Mouse (Mus musculus) macrophage (primary cell): ENCODE results near the gene Rad51b. TPM values are rescaled to one million over a fixed set of nuclear protein-coding genes. Genes with fewer than 3 reads are reported as not detected.

Experiments
- H3K27ac ChIP-seq: fragments of 350-480 bp; formaldehyde crosslinking; 2 replicates; pipeline ENCODE4 v1.9.0; 2021
- H3K36me3 ChIP-seq: fragments of 350-480 bp; formaldehyde crosslinking; 2 replicates; pipeline ENCODE4 v1.9.0; 2021; ENCODE audit errors: inconsistent target
- H3K4me3 ChIP-seq: fragments of 350-480 bp; formaldehyde crosslinking; 2 replicates; pipeline ENCODE4 v1.9.0; 2021; ENCODE audit errors: inconsistent target
- H3K79me2 ChIP-seq: fragments of 350-480 bp; formaldehyde crosslinking; 2 replicates; pipeline ENCODE4 v1.9.0; 2021; ENCODE audit errors: inconsistent target
- WGBS: methylation state at CpG from one replicate; pipeline ENCODE4 v1.1.7; 2026; ENCODE audit warnings: inconsistent platforms; ENCODE audit not compliant: missing documents; 5-methylcytosine and 5-hydroxymethylcytosine counted together
- polyA plus RNA-seq: library from polyadenylated mRNA; stranded (reverse); fragments of 250-400 nt; gene quantifications from 3 replicates; pipeline ENCODE4 v1.2.4, GENCODE M21; 2018; ENCODE audit warnings: inconsistent platforms

Gene Rad51b
- polyA plus RNA-seq, 1 experiment from 2014 or later, result 1.3 TPM

- Histone ChIP-seq H3K4me3 (no peak overlapping the region), H3K79me2 (no peaks in the 10 kb centered on the region), H3K36me3 (no peaks in the 10 kb centered on the region), H3K27ac (no peak overlapping the region)
- 94% methylated on average over 6 of the region's 6 CpGs for WGBS
Measured at GRCm38 (mm10) chr12:79766116-79766515, 469.0 kb downstream of the Rad51b start.

GRCm38 (mm10) chr12:79768741-79769322 lies 471.8 kb downstream of the Rad51b start:
- Histone ChIP-seq H3K4me3 (no peak overlapping the region), H3K27ac (no peak overlapping the region), H3K79me2 (no peaks in the 10 kb centered on the region), H3K36me3 (no peaks in the 10 kb centered on the region)
- 96% methylated on average over 7 of the region's 7 CpGs for WGBS

- Histone ChIP-seq H3K79me2 (no peaks in the 10 kb centered on the region), H3K27ac (no peak overlapping the region), H3K36me3 (no peaks in the 10 kb centered on the region), H3K4me3 (no peak overlapping the region)
- WGBS, result 93% methylated on average over 9 of the region's 9 CpGs
Measured at GRCm38 (mm10) chr12:79769763-79770162, 472.7 kb downstream of the Rad51b start.

GRCm38 (mm10) chr12:79771194-79771593 lies 474.1 kb downstream of the Rad51b start:
- 98% methylated on average over 4 of the region's 4 CpGs for WGBS
- no peaks in the 10 kb centered on the region for H3K79me2 ChIP-seq

GRCm38 (mm10) chr12:79771741-79772140 lies 474.7 kb downstream of the Rad51b start:
- no peak overlapping the region for H3K27ac ChIP-seq
- no peak overlapping the region for H3K4me3 ChIP-seq
- no peaks in the 10 kb centered on the region for H3K79me2 ChIP-seq
- 86% methylated on average over 3 of the region's 3 CpGs for WGBS
- no peaks in the 10 kb centered on the region for H3K36me3 ChIP-seq

More at GRCm38 (mm10) chr12:79771194-79771593, 474.1 kb downstream of the Rad51b start:
- Histone ChIP-seq H3K27ac (no peak overlapping the region), H3K4me3 (no peak overlapping the region), H3K36me3 (no peaks in the 10 kb centered on the region)

- H3K27ac ChIP-seq, result no peak overlapping the region
- no peaks in the 10 kb centered on the region for H3K36me3 ChIP-seq
- 98% methylated on average over 4 of the region's 4 CpGs for WGBS
- H3K79me2 ChIP-seq, result no peaks in the 10 kb centered on the region
- H3K4me3 ChIP-seq, result no peak overlapping the region
Measured at GRCm38 (mm10) chr12:79773246-79773645, 476.2 kb downstream of the Rad51b start.

GRCm38 (mm10) chr12:79774571-79774970 lies 477.5 kb downstream of the Rad51b start:
- no peaks in the 10 kb centered on the region for H3K36me3 ChIP-seq
- H3K27ac ChIP-seq, result no peak overlapping the region
- no peak overlapping the region for H3K4me3 ChIP-seq
- no peaks in the 10 kb centered on the region for H3K79me2 ChIP-seq
- WGBS, result 93% methylated on average over 4 of the region's 4 CpGs

- H3K79me2 ChIP-seq, result no peaks in the 10 kb centered on the region
- 100% methylated on average over 5 of the region's 5 CpGs for WGBS
- H3K36me3 ChIP-seq, result no peaks in the 10 kb centered on the region
- H3K27ac ChIP-seq, result no peak overlapping the region
- H3K4me3 ChIP-seq, result no peak overlapping the region
Measured at GRCm38 (mm10) chr12:79776828-79777227, 479.7 kb downstream of the Rad51b start.

- Histone ChIP-seq H3K79me2 (no peaks in the 10 kb centered on the region), H3K36me3 (no peaks in the 10 kb centered on the region), H3K4me3 (no peak overlapping the region), H3K27ac (no peak overlapping the region)
- WGBS, result 89% methylated on average over 2 of the region's 2 CpGs
Measured at GRCm38 (mm10) chr12:79780745-79781144, 483.7 kb downstream of the Rad51b start.

GRCm38 (mm10) chr12:79781788-79782187 lies 484.7 kb downstream of the Rad51b start:
- 79% methylated on average over 3 of the region's 5 CpGs for WGBS
- H3K4me3 ChIP-seq, result no peak overlapping the region
- H3K79me2 ChIP-seq, result no peaks in the 10 kb centered on the region
- no peaks in the 10 kb centered on the region for H3K36me3 ChIP-seq
- H3K27ac ChIP-seq, result no peak overlapping the region

- H3K36me3 ChIP-seq, result no peaks in the 10 kb centered on the region
- no peaks in the 10 kb centered on the region for H3K79me2 ChIP-seq
- no peak overlapping the region for H3K4me3 ChIP-seq
- no peak overlapping the region for H3K27ac ChIP-seq
- 93% methylated on average over 6 of the region's 6 CpGs for WGBS
Measured at GRCm38 (mm10) chr12:79782444-79783117, 485.5 kb downstream of the Rad51b start.

GRCm38 (mm10) chr12:79784159-79784558 lies 487.1 kb downstream of the Rad51b start:
- no peaks in the 10 kb centered on the region for H3K79me2 ChIP-seq
- 94% methylated on average over 7 of the region's 7 CpGs for WGBS

GRCm38 (mm10) chr12:79785691-79786090 lies 488.6 kb downstream of the Rad51b start:
- H3K27ac ChIP-seq, result no peak overlapping the region
- H3K36me3 ChIP-seq, result no peaks in the 10 kb centered on the region
- WGBS, result 98% methylated on average over 3 of the region's 3 CpGs
- no peak overlapping the region for H3K4me3 ChIP-seq
- H3K79me2 ChIP-seq, result no peaks in the 10 kb centered on the region

More at GRCm38 (mm10) chr12:79784159-79784558, 487.1 kb downstream of the Rad51b start:
- H3K27ac ChIP-seq, result no peak overlapping the region
- no peak overlapping the region for H3K4me3 ChIP-seq
- no peaks in the 10 kb centered on the region for H3K36me3 ChIP-seq

- Histone ChIP-seq H3K36me3 (no peaks in the 10 kb centered on the region), H3K4me3 (no peak overlapping the region), H3K27ac (no peak overlapping the region), H3K79me2 (no peaks in the 10 kb centered on the region)
- WGBS, result 99% methylated on average over 10 of the region's 10 CpGs
Measured at GRCm38 (mm10) chr12:79787538-79787937, 490.5 kb downstream of the Rad51b start.

- Histone ChIP-seq H3K79me2 (no peaks in the 10 kb centered on the region), H3K4me3 (no peak overlapping the region), H3K36me3 (no peaks in the 10 kb centered on the region), H3K27ac (no peak overlapping the region)
- 95% methylated on average over 5 of the region's 5 CpGs for WGBS
Measured at GRCm38 (mm10) chr12:79788340-79788739, 491.3 kb downstream of the Rad51b start.
